Mouse (Mus musculus) bone marrow, adult 2 months (tissue): ENCODE data around the gene Gpc3. TPM values are rescaled to one million over a fixed set of nuclear protein-coding genes. Genes with fewer than 3 reads are reported as not detected.

Source experiments
- H3K27ac ChIP-seq: fragments of 200-500 bp; 2 replicates; pipeline ENCODE4 v1.5.1; 2012; ENCODE audit warnings: low read depth, mild to moderate bottlenecking, control low read depth, inconsistent platforms, low read length; ENCODE audit not compliant: control insufficient read depth, poor library complexity, insufficient read depth
- H3K4me1 ChIP-seq: fragments of 200-500 bp; 2 replicates; pipeline ENCODE4 v1.6.1; 2011; ENCODE audit warnings: low read length; ENCODE audit not compliant: control insufficient read depth, insufficient read depth
- H3K4me3 ChIP-seq: fragments of 200-500 bp; replicated peaks from 2 replicates; pipeline ENCODE3; 2011; ENCODE audit warnings: mild to moderate bottlenecking, low read depth, low read length, control low read depth; ENCODE audit not compliant: control insufficient read depth
- CTCF ChIP-seq: fragments of 200-500 bp; IDR thresholded peaks from 2 replicates; pipeline ENCODE4 v1.5.1; 2011; ENCODE audit warnings: low read length, control low read depth; ENCODE audit not compliant: control insufficient read depth, insufficient read depth
- POLR2A ChIP-seq: fragments of 200-500 bp; IDR thresholded peaks from 2 replicates; pipeline ENCODE4 v1.6.1; 2011; ENCODE audit warnings: low read depth, mild to moderate bottlenecking, control low read depth, low read length, borderline replicate concordance; ENCODE audit not compliant: control insufficient read depth
- WGBS: fragments of 180-500 bp; shearing (Covaris S2); methylation state at CpG from one replicate; pipeline ENCODE4 v1.1.7; 2018; 5-methylcytosine and 5-hydroxymethylcytosine counted together
- polyA plus RNA-seq: library from polyadenylated mRNA; stranded (reverse); fragments of >200 nt; gene quantifications from 2 replicates; pipeline ENCODE4 v1.2.4, GENCODE M21; 2011; ENCODE audit warnings: low replicate concordance; ENCODE audit not compliant: missing spikeins, insufficient read depth, insufficient read length

Gpc3 gene
- polyA plus RNA-seq, 1 experiment = 3.2 TPM

GRCm38 (mm10) chrX:52533766-52534165, 80.0 kb downstream of the Gpc3 start:
- no peak for TF ChIP-seq CTCF
- TF ChIP-seq POLR2A = no peak
- Histone ChIP-seq H3K27ac (no peak overlapping the region), H3K4me1 (no peaks in the 10 kb centered on the region), H3K4me3 (no peak overlapping the region)
- WGBS = 89% methylated on average over 1 of the region's 1 CpGs

DNA sequence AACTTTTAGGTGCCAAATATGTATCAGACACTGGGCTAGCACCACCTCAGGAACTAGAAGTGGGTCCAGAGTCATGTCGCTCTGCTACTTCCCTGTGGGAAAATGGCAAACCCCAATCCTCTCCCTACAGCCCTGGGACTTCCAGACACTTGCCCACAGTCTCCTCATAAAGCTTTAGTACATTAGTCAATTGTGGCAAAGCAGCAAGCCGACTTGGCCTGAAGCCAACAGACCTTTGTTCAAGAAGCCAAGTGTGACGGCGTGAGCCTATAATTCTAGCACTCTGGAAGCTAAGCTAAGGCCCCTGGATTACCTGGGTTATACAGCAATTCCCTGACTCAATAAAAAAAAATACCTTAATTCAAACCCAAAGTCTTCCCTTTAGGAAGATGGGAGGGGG, 80.7 kb downstream of the Gpc3 start:
- Histone ChIP-seq H3K4me3 (no peak overlapping the region), H3K4me1 (no peaks in the 10 kb centered on the region), H3K27ac (no peak overlapping the region)
- 76% methylated on average over 4 of the region's 4 CpGs for WGBS
- TF ChIP-seq POLR2A (no peak), CTCF (no peak)

GRCm38 (mm10) chrX:52532124-52532523, 81.6 kb downstream of the Gpc3 start:
- Histone ChIP-seq H3K4me1 (no peaks in the 10 kb centered on the region), H3K4me3 (no peak overlapping the region), H3K27ac (no peak overlapping the region)
- WGBS = 81% methylated on average over 2 of the region's 2 CpGs
- TF ChIP-seq POLR2A (no peak), CTCF (no peak)

GRCm38 (mm10) chrX:52526086-52526485, 87.7 kb downstream of the Gpc3 start:
- TF ChIP-seq POLR2A (no peak), CTCF (no peak)
- 77% methylated on average over 5 of the region's 5 CpGs for WGBS
- H3K27ac ChIP-seq = no peak overlapping the region
- no peak overlapping the region for H3K4me3 ChIP-seq
- no peaks in the 10 kb centered on the region for H3K4me1 ChIP-seq

DNA sequence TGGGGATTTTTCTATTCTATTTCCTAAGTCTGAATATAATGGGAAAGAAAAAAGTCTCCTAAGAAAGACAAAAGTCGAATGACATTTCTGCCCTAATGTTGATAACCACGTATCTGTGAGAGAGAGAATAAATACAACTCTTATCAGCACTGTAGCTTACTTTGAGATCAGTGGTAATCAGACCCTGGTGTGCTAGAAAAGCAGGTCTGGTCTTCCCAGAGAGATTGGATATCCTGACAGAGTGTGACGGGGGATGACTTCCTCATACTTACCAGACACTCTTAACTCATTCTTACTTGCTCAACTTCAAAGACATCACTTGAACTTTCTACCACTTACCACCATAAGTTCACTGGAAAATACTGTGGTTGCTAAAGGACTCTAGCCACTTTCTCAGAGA, 88.6 kb downstream of the Gpc3 start:
- TF ChIP-seq CTCF (no peak), POLR2A (no peak)
- Histone ChIP-seq H3K4me1 (no peaks in the 10 kb centered on the region), H3K4me3 (no peak overlapping the region), H3K27ac (no peak overlapping the region)
- WGBS = 47% methylated on average over 3 of the region's 3 CpGs

GRCm38 (mm10) chrX:52514553-52514952, 99.2 kb downstream of the Gpc3 start:
- no peak for TF ChIP-seq POLR2A
- TF ChIP-seq CTCF = no peak
- H3K4me3 ChIP-seq = no peak overlapping the region
- no peaks in the 10 kb centered on the region for H3K4me1 ChIP-seq
- no peak overlapping the region for H3K27ac ChIP-seq
- WGBS = 15% methylated on average over 3 of the region's 3 CpGs

DNA sequence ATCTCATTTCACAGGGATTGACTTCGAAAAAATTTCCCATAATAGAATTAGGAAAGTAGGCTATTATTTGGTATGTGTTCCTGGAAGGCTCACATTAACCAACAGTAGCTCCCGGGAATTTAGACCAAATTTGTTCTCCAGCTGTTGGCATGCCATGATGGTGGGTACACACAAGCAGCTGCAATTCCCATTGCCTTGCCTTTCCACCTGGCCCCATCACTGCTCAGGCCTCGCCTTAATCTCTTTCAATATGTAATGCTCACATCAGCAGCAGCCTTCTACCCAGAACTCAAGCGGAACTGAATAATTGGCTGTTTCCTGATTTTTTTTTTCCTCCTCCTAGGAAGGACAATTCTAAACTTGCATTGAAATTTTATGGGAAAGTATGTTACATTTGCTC, 102.6 kb downstream of the Gpc3 start:
- Histone ChIP-seq H3K4me1 (no peaks in the 10 kb centered on the region), H3K27ac (no peak overlapping the region), H3K4me3 (no peak overlapping the region)
- 70% methylated on average over 4 of the region's 4 CpGs for WGBS
- TF ChIP-seq POLR2A = no peak
- no peak for TF ChIP-seq CTCF

DNA sequence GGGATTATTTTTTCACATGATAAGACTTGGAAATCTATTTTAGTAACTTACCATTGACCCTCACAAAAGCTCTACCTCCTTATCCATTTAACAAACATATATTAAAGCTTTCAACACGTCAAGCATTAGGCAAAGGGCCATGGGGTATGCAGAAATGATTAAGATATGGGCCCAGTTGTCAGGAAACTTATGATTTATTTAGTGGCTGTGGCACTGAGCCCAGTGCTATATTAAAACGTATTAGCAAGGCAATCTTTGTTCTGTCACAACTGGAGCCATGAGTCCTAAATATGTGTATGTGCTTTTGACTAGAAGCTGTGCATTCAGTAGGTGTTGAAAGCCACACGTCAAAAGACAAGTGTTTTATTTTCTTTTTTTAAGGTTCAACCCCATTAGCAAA, 109.9 kb downstream of the Gpc3 start:
- TF ChIP-seq POLR2A = no peak
- no peak for TF ChIP-seq CTCF
- H3K27ac ChIP-seq = no peak overlapping the region
- no peak overlapping the region for H3K4me3 ChIP-seq
- WGBS = 32% methylated on average over 3 of the region's 3 CpGs
- H3K4me1 ChIP-seq = no peaks in the 10 kb centered on the region

GRCm38 (mm10) chrX:52489461-52489860, 124.3 kb downstream of the Gpc3 start:
- no peak for TF ChIP-seq POLR2A
- no peak for TF ChIP-seq CTCF
- Histone ChIP-seq H3K4me1 (no peaks in the 10 kb centered on the region), H3K27ac (no peak overlapping the region), H3K4me3 (no peak overlapping the region)
- 76% methylated on average over 4 of the region's 4 CpGs for WGBS
